Mouse (Mus musculus): Measurements from ENCODE around the gene Myl12a. TPM values are rescaled to one million over a fixed set of nuclear protein-coding genes. Genes with fewer than 3 reads are reported as not detected.
"Not testable (repeated sequence)": the region's sequence is repeated elsewhere in the genome, so short reads cannot be mapped to it uniquely, and the experiment has no call there.

Gene Myl12a
- polyA plus RNA-seq, 1 experiment from 2014 or later = 673 TPM

DNA sequence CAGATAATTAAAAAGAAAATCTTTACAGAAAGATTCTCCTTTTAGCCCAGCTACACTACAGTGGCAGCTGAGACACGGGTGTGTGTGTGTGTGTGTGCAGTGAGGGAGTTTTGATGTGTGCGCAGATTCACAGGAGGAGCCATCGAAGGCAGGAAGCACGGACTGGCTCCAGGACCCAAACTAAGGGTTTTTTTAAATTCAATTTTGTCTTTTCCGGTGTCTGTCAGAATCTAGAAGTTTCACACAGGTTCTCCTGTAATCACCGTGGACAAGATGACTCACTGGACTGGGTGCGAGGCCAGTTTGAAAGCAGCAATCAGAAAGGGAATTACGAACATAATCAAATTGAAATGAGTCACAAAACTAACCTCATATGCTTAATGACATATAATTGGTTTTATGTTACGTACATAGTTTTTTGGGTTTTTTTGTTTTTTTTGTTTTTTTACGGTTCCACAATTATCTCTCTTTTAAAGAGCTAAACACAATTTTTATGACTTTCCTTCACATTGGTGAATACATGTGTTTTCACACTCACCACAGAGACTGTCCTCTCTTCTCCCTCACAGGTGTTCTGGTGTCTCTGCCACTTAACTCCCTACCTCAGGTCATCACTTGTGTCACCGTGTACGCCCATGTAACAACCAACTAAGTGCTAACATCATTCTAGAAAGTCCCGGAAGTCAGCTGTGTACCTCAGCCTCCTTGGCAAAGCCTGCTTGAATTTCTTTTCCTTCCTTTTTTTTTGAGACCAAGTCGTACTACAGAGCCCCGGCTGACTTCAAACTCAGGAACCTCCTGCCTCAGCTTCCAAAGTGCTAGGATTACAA, 15.6 kb downstream of the Myl12a start:
- no peak overlapping the region for H3K27ac ChIP-seq

DNA sequence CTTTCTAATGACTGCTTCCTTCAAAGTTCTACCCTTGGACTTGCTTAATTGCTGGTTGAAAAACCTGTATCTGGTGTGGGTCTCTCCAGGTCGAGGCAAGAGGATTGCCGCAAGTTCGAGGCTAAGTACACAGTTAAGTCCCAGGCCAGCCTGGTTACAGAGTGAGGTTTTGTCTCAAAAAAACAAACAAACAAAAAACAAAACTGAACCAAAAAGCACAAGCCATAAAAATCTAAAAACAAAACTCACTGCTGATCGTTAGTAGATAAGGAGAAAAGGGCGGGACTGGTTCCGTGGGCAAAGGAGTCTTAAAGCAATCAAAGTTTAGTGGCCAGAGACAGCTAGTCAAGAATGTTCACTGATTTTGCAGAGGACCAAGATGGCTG, 16.3 kb downstream of the Myl12a start:
- Histone ChIP-seq H3K9ac (no peak overlapping the region), H3K4me1 (peaks cover 32% of the 10 kb centered on the region), H3K9me3 (no peaks in the 10 kb centered on the region), H3K4me2 (no peak overlapping the region), H3K4me3 (no peak overlapping the region), H3K36me3 (peaks cover 22% of the 10 kb centered on the region), H3K27ac (no peak overlapping the region), H3K27me3 (no peaks in the 10 kb centered on the region)
- ATAC-seq (ENCODE audit: borderline replicate concordance, extremely low read depth, low FRiP score, low TSS enrichment) = no peak
- 77% methylated on average over 6 of the region's 6 CpGs for WGBS

More for the DNA sequence above, 15.6 kb downstream of the Myl12a start:
- 80% methylated on average over 15 of the region's 15 CpGs for WGBS
- no peaks in the 10 kb centered on the region for H3K9me3 ChIP-seq
- H3K4me1 ChIP-seq = peaks cover 39% of the 10 kb centered on the region
- H3K9ac ChIP-seq = no peak overlapping the region
- no peaks in the 10 kb centered on the region for H3K27me3 ChIP-seq
- H3K4me2 ChIP-seq = no peak overlapping the region
- peaks cover 15% of the 10 kb centered on the region for H3K36me3 ChIP-seq
- H3K4me3 ChIP-seq = no peak overlapping the region
- no peak for ATAC-seq (ENCODE audit: borderline replicate concordance, extremely low read depth, low FRiP score, low TSS enrichment)

DNA sequence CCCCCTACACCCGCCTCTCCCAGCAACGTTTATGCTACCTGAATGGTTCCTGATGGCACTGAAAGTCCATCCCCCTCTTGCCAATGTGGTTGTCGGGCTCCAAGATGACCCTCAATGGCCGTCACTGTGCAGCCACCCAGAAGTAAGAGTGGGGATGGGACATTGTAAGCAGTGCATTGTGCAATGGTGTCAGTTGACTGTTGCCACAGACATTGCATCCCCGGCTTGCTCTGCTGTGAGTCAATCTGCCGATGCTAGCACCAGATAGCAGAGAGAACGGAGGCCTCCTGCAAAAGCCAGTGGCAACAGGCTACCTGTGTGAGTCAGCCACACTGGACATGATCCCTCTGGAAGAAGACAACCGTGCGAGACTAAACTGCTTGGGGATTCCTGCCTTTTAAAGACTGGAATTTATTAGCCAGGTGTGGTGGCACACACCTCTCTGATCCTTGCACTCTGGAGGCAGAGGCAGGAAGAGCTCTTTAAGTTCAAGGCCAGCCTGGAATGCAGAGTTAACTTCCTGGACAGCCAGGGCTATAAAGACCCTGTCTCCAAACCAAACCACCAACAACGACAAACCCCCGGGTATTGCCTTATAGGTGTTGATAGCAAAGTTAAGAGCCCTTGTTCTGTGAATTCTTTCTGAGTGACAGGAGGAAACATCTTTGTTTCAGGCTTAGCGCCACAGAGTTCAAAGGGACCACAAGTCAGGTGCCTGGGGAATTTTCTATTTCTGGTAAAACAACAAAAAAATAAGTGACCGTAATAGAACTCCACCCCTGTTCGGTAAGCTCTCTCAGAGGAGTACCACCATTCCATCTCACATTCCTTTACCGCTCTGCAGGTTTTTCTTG, 16.9 kb downstream of the Myl12a start:
- Histone ChIP-seq H3K9me3 (no peaks in the 10 kb centered on the region), H3K4me3 (no peak overlapping the region), H3K4me2 (no peak overlapping the region), H3K9ac (no peak overlapping the region), H3K27me3 (no peaks in the 10 kb centered on the region), H3K27ac (no peak overlapping the region), H3K4me1 (peaks cover 28% of the 10 kb centered on the region), H3K36me3 (peaks cover 24% of the 10 kb centered on the region)
- ATAC-seq (ENCODE audit: borderline replicate concordance, extremely low read depth, low FRiP score, low TSS enrichment) = no peak
- WGBS = 75% methylated on average over 15 of the region's 15 CpGs

DNA sequence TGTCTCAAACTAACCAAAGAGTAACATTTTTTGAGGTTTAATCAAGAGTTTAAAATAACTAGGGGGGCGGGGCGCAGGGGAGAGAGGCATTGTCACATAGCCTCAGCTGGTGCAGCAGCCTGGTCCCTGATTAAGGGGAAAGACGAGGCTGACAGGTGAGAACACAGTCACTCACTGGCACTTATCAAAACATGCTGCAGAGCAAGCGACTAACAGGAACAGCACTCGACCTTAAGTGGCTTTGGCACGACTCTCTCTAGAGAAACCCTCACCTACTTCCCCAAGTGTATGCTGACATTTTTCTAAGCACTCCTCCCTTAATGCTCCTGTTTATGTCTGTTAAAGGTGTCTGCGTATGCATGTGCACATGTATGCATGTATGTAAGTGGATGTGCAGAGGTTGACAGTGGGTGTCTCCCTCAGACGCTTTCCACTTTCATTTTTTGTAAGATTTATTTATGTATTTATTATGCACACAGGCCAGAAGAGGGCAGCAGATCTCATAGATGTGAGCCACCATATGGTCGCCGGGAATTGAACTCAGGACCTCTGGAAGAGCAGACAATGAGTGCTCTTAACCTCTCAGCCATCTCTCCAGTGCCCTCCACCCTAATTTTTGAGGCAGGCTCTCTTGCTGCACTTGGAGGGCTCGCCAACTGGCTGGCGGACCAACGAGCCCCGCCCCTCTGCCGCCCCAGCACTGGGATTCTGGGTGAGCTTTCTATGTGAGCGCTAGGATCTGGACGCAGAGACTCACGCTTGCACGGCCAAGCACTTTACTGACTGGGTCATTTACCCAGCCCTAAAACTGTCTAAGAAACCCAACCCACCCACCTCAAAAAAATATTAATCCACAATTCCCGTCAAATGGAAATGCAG, 23.1 kb downstream of the Myl12a start:
- Histone ChIP-seq H3K9me3 (no peaks in the 10 kb centered on the region), H3K27me3 (no peaks in the 10 kb centered on the region), H3K9ac (no peak overlapping the region), H3K4me1 (peaks cover 6% of the 10 kb centered on the region; the same call in 1 of the 2 replicates), H3K4me2 (no peak overlapping the region), H3K4me3 (no peak overlapping the region), H3K36me3 (peaks cover 43% of the 10 kb centered on the region), H3K27ac (no peak overlapping the region)
- peak; percentile 53; the same call in 1 of the 2 replicates for ATAC-seq (ENCODE audit: borderline replicate concordance, extremely low read depth, low FRiP score, low TSS enrichment)
- 74% methylated on average over 20 of the region's 20 CpGs for WGBS

DNA sequence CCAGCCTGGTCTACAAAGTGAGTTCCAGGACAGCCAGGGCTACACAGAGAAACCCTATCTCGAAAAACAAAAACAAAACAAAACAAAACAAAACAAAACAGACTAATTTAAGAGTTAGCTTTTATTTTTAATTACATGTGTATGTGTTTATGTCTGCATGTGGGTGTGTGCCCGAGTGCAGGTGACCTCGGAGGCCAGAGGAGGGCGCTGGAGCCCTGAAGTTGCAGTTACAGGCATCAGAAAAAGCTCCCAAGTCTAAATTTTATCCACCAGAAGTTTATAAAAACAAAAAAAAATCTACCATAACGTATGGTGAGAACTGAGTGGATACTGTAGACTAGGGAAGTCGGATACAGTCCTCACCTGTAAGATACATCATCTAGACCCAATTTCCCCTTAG, 24.9 kb downstream of the Myl12a start:
- Histone ChIP-seq H3K9me3 (no peaks in the 10 kb centered on the region), H3K4me2 (no peak overlapping the region), H3K9ac (no peak overlapping the region), H3K4me3 (no peak overlapping the region), H3K36me3 (peaks cover 54% of the 10 kb centered on the region), H3K27me3 (no peaks in the 10 kb centered on the region), H3K27ac (no peak overlapping the region), H3K4me1 (peaks cover 6% of the 10 kb centered on the region; the same call in 1 of the 2 replicates)
- WGBS = 85% methylated on average over 6 of the region's 6 CpGs
- no peak for ATAC-seq (ENCODE audit: borderline replicate concordance, extremely low read depth, low FRiP score, low TSS enrichment)

DNA sequence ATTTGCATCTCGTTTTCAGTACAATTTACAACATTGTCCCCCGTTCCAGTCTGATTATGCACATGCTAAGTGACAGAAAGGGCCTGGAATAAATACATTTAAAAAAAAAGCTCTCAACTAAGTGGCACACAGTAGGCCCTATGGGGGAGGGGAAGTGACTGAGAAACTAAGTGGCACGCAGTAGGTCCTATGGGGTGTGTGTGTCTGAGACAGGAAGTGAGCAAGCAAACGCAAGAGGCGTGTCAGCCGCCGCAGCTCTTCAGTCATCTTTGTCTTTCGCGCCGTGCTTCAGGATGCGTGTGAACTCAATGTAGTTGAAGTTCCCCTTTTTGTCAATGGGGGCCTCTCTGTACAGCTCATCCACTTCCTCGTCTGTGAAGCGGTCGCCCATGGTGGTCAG, 28.6 kb downstream of the Myl12a start:
- not testable (repeated sequence) for H3K27me3 ChIP-seq; H3K27ac ChIP-seq; H3K4me3 ChIP-seq; H3K9me3 ChIP-seq; H3K4me1 ChIP-seq; H3K9ac ChIP-seq; ATAC-seq (ENCODE audit: borderline replicate concordance, extremely low read depth, low FRiP score, low TSS enrichment); H3K4me2 ChIP-seq
- 88% methylated on average over 14 of the region's 14 CpGs for WGBS
- peaks cover 37% of the 10 kb centered on the region for H3K36me3 ChIP-seq

DNA sequence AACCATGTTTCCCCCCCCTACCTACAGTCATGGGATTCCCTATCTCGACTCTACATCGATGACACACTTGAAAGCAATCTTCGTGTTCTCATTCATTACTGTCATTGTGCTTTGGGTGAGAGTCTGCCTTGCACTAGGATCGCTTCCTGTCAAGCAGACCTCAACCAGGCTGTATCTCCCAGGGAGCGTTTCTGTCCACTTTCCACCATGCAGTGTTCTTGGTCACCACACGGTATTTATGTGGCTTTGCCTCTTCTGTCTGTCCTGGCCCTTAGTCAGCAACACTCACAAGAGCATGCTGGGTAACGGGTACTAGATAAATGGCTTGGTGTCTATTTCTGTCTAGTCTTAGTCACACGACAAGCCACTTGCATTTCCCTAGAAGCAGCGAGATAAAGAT, 29.3 kb downstream of the Myl12a start:
- 67% methylated on average over 9 of the region's 9 CpGs for WGBS
- Histone ChIP-seq H3K36me3 (peaks cover 37% of the 10 kb centered on the region), H3K27ac (no peak overlapping the region), H3K4me1 (peaks cover 8% of the 10 kb centered on the region), H3K4me2 (no peak overlapping the region), H3K27me3 (no peaks in the 10 kb centered on the region), H3K4me3 (no peak overlapping the region), H3K9me3 (no peaks in the 10 kb centered on the region), H3K9ac (no peak overlapping the region)
- ATAC-seq (ENCODE audit: borderline replicate concordance, extremely low read depth, low FRiP score, low TSS enrichment) = no peak

DNA sequence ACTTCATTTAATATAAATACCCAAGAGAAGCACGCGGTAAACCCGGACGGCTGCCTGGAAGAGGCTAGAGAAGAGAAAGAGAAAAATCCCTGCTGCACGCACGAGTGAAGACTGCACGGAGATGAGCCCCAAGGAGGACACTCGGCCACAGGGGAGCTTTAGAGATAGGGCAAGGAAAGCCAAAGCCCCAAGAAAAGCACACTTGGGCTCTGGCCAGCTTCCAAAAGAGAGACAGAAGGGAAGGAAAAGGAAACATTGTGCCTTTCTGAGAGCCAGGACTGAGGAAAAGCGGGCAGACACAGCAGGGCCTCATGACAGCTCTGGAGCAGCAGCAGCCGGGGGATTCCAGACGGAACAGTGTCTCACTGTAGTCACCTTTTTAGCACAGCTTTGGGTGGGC, 31.5 kb downstream of the Myl12a start:
- H3K4me1 ChIP-seq = peaks cover 17% of the 10 kb centered on the region
- H3K4me3 ChIP-seq = no peak overlapping the region
- no peak overlapping the region for H3K9ac ChIP-seq
- 54% methylated on average over 11 of the region's 11 CpGs for WGBS
- H3K4me2 ChIP-seq = no peak overlapping the region
- H3K27me3 ChIP-seq = no peaks in the 10 kb centered on the region
- H3K9me3 ChIP-seq = no peaks in the 10 kb centered on the region
- H3K27ac ChIP-seq = no peak overlapping the region
- ATAC-seq (ENCODE audit: borderline replicate concordance, extremely low read depth, low FRiP score, low TSS enrichment) = no peak
- H3K36me3 ChIP-seq = peaks cover 30% of the 10 kb centered on the region

DNA sequence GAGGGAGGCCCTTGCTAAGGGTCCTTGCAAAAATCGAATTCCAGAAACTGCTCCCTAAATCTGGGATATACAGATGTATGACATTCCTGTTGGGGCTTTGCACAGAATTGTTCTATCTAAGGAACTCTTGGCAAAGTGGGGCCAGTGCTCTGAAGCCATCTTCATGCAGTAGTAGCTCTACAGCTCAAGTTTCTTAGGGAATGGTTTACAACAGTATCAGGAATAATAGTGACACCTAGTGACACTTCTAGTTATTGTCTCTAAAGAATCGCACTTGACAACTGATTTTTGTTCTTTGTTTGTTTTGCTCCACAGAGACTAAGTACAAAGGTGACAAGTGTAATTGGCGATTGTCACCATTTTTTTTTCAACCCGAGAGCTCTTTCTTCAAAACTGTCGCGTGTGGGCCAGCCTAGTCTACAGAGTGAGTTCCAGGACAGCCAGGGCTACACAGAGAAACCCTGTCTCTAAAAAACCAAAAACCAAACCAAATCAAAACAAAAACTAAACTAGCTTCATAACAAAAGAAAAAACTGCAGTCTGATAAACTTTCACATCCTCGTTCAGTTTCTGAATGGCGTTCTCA, 34.0 kb downstream of the Myl12a start:
- peaks cover 17% of the 10 kb centered on the region for H3K4me1 ChIP-seq
- no peak overlapping the region for H3K9ac ChIP-seq
- no peak overlapping the region for H3K4me3 ChIP-seq
- ATAC-seq (ENCODE audit: borderline replicate concordance, extremely low read depth, low FRiP score, low TSS enrichment) = no peak
- H3K36me3 ChIP-seq = peaks cover 7% of the 10 kb centered on the region; the same call in 1 of the 2 replicates
- H3K27me3 ChIP-seq = no peaks in the 10 kb centered on the region
- no peak overlapping the region; the same call in 1 of the 2 replicates for H3K4me2 ChIP-seq
- H3K27ac ChIP-seq = no peak overlapping the region
- no peaks in the 10 kb centered on the region for H3K9me3 ChIP-seq
- 20% methylated on average over 8 of the region's 8 CpGs for WGBS

DNA sequence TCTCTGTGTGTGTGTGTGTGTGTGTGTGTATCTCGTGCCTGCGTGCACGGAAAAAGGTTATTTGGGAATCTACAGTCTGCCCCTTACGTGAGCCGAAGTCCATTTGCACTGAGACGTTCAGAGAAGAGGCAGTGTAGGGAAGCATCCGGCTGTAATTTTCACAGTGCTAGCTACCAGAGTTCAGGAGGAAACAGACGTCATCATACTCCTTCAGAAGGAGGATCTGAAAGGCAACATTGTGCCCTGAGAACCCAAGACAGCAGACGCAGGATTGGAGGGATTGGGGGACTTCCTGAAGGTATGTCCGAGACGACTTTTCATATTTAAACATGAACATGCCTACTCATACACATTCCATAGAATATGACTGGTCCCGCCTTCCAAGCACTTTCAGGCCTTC, 35.0 kb downstream of the Myl12a start:
- Histone ChIP-seq H3K27me3 (no peaks in the 10 kb centered on the region), H3K4me3 (no peak overlapping the region), H3K4me2 (no peak overlapping the region), H3K4me1 (peaks cover 17% of the 10 kb centered on the region), H3K9me3 (no peaks in the 10 kb centered on the region), H3K36me3 (no peaks in the 10 kb centered on the region), H3K9ac (no peak overlapping the region), H3K27ac (no peak overlapping the region)
- no peak for ATAC-seq (ENCODE audit: borderline replicate concordance, extremely low read depth, low FRiP score, low TSS enrichment)
- WGBS = 41% methylated on average over 12 of the region's 12 CpGs

DNA sequence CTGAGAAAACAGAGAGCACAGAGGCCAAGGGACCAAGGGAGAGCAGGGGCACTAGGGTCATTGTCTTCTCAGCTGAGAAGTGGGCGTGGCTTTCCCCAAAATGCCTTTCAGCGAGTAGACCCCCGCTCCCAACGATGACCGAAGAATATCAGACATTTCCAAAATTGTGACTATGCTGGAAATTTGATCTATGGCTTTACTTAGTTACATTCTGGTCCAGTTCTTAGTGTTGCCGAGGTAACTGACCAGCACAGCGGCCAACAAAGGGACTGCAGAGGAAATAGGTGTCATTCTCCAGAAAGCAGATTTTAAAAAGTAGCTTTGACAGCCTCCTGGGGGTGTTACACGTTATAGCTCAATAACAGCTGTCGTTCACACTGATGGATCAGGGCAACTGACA, 35.5 kb downstream of the Myl12a start:
- peaks cover 17% of the 10 kb centered on the region for H3K4me1 ChIP-seq
- WGBS = 39% methylated on average over 9 of the region's 9 CpGs

More for the DNA sequence above, 35.5 kb downstream of the Myl12a start:
- no peak overlapping the region for H3K4me3 ChIP-seq
- no peaks in the 10 kb centered on the region for H3K9me3 ChIP-seq
- H3K36me3 ChIP-seq = no peaks in the 10 kb centered on the region
- no peaks in the 10 kb centered on the region for H3K27me3 ChIP-seq
- no peak for ATAC-seq (ENCODE audit: borderline replicate concordance, extremely low read depth, low FRiP score, low TSS enrichment)
- H3K9ac ChIP-seq = no peak overlapping the region
- H3K27ac ChIP-seq = no peak overlapping the region
- no peak overlapping the region for H3K4me2 ChIP-seq

Data from lung, embryonic 15.5 days (tissue).